Mouse (Mus musculus): ENCODE data around the gene Afap1. TPM values are rescaled to one million over a fixed set of nuclear protein-coding genes. Genes with fewer than 3 reads are reported as not detected.

The Afap1 gene
- polyA plus RNA-seq, 1 experiment from 2014 or later = 21.3 TPM

DNA sequence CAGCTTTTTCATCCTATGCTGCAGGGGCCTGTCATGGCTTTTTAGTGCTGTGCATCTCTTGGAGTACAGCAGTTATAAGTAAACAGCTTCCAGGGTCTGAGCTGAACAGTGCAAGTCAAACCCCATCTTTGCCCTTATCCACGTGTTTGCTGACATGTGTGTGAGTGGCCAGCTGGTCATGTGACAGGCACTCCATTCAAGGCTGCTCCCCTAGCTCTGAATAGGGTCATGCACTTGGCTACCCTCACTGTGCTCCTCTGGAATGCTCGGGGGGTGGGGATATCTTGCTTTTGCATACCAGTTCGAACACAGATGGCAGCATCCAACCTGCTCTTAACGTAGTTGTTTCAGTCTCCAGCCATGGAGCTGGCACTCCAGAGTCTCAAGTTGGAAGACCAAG, 19.7 kb upstream of the Afap1 start:
- H3K4me2 ChIP-seq (replicated peaks; ENCODE audit: low read depth, low read length) = no peak overlapping the region
- 24% methylated on average over 4 of the region's 4 CpGs for WGBS
- ATAC-seq (ENCODE audit: insufficient number of reproducible peaks, insufficient read depth, low FRiP score, low read depth) = no peak
- H3K36me3 ChIP-seq (ENCODE audit: control insufficient read depth, insufficient read depth, low read length) = no peaks in the 10 kb centered on the region
- no peaks in the 10 kb centered on the region for H3K4me1 ChIP-seq (ENCODE audit: control insufficient read depth, insufficient read depth, low read length)
- H3K27ac ChIP-seq (ENCODE audit: low read length) = no peak overlapping the region
- H3K9ac ChIP-seq (replicated peaks; ENCODE audit: low read depth, low read length) = no peak overlapping the region
- no peaks in the 10 kb centered on the region for H3K9me3 ChIP-seq (ENCODE audit: control insufficient read depth, low read depth, low read length)
- H3K4me3 ChIP-seq (ENCODE audit: low read depth, low read length) = no peak overlapping the region
- H3K27me3 ChIP-seq (ENCODE audit: control insufficient read depth, insufficient read depth, low read length) = no peaks in the 10 kb centered on the region

DNA sequence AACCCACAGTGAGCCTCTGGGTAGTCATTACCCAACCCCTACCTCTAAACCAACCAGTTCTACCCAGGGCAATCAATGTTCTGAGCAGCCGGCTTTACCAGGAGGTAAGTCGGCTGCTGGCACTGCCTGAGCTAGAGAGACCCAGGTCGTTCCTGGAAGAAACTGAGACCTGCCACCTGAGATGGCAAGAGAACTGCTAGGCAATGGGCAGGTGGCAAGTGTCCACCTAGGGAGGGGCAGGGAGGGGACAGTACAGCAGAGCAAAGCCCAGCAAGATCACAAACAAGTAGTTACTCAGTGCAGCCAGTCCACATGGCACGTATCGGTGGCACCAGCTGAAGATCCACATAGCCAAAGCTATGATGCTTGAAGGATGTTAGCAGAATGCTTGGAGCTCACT, 16.9 kb upstream of the Afap1 start:
- Histone ChIP-seq H3K9me3 (ENCODE audit: control insufficient read depth, low read depth, low read length) (no peaks in the 10 kb centered on the region), H3K4me2 (replicated peaks; ENCODE audit: low read depth, low read length) (no peak overlapping the region), H3K36me3 (ENCODE audit: control insufficient read depth, insufficient read depth, low read length) (no peaks in the 10 kb centered on the region), H3K4me3 (ENCODE audit: low read depth, low read length) (no peak overlapping the region), H3K4me1 (ENCODE audit: control insufficient read depth, insufficient read depth, low read length) (no peaks in the 10 kb centered on the region), H3K27ac (ENCODE audit: low read length) (no peak overlapping the region), H3K27me3 (ENCODE audit: control insufficient read depth, insufficient read depth, low read length) (no peaks in the 10 kb centered on the region), H3K9ac (replicated peaks; ENCODE audit: low read depth, low read length) (no peak overlapping the region)
- no peak for ATAC-seq (ENCODE audit: insufficient number of reproducible peaks, insufficient read depth, low FRiP score, low read depth)
- WGBS = 93% methylated on average over 5 of the region's 5 CpGs

DNA sequence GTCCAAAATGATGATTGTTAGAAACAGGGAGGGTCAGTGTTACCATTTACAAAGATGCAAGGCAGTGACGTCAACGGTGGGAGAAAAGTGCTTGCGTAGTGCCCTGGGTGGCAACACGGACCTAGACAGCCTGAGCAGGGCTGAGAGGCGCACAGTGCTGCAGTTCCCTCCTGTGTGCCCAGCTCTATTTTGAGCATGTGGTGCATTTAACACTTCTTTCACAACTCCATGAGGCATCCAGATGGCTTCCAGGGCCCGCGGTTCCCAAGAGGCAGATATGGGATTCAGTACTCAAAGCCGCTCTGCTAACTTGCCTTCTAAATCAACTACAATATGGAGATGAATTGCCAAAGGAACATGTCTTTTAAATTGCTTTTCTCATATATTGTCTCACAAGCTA, 13.9 kb upstream of the Afap1 start:
- H3K4me2 ChIP-seq (replicated peaks; ENCODE audit: low read depth, low read length) = no peak overlapping the region
- WGBS = 86% methylated on average over 8 of the region's 8 CpGs
- H3K27me3 ChIP-seq (ENCODE audit: control insufficient read depth, insufficient read depth, low read length) = no peaks in the 10 kb centered on the region
- no peak overlapping the region for H3K9ac ChIP-seq (replicated peaks; ENCODE audit: low read depth, low read length)
- H3K27ac ChIP-seq (ENCODE audit: low read length) = no peak overlapping the region
- H3K9me3 ChIP-seq (ENCODE audit: control insufficient read depth, low read depth, low read length) = no peaks in the 10 kb centered on the region
- H3K4me1 ChIP-seq (ENCODE audit: control insufficient read depth, insufficient read depth, low read length) = no peaks in the 10 kb centered on the region
- H3K4me3 ChIP-seq (ENCODE audit: low read depth, low read length) = no peak overlapping the region
- ATAC-seq (ENCODE audit: insufficient number of reproducible peaks, insufficient read depth, low FRiP score, low read depth) = no peak
- no peaks in the 10 kb centered on the region for H3K36me3 ChIP-seq (ENCODE audit: control insufficient read depth, insufficient read depth, low read length)

DNA sequence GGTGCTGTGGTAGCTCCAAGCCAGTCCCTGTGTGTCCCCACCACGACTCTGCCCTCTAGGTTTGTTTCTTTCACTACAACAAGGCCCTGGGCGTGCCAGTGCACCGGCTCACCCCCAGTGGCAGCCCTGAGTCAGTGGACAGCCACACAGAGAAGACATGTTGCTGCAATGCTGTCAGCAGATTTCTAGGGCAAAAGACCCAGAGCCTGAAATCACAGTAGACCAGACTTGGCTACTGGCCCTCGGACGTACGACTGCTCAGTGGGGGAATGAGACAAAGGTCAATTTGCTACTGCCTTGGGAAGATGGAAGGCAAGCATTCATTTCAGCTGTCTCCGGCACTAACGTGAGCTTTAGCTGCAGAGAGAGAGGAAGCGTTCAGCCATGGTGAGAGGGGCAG, 10.7 kb upstream of the Afap1 start:
- H3K27me3 ChIP-seq (ENCODE audit: control insufficient read depth, insufficient read depth, low read length) = no peaks in the 10 kb centered on the region
- no peaks in the 10 kb centered on the region for H3K9me3 ChIP-seq (ENCODE audit: control insufficient read depth, low read depth, low read length)
- 42% methylated on average over 9 of the region's 9 CpGs for WGBS
- no peak overlapping the region for H3K4me2 ChIP-seq (replicated peaks; ENCODE audit: low read depth, low read length)
- no peak for ATAC-seq (ENCODE audit: insufficient number of reproducible peaks, insufficient read depth, low FRiP score, low read depth)
- H3K36me3 ChIP-seq (ENCODE audit: control insufficient read depth, insufficient read depth, low read length) = no peaks in the 10 kb centered on the region
- H3K27ac ChIP-seq (ENCODE audit: low read length) = no peak overlapping the region
- H3K4me3 ChIP-seq (ENCODE audit: low read depth, low read length) = no peak overlapping the region
- no peak overlapping the region for H3K9ac ChIP-seq (replicated peaks; ENCODE audit: low read depth, low read length)
- no peaks in the 10 kb centered on the region for H3K4me1 ChIP-seq (ENCODE audit: control insufficient read depth, insufficient read depth, low read length)

DNA sequence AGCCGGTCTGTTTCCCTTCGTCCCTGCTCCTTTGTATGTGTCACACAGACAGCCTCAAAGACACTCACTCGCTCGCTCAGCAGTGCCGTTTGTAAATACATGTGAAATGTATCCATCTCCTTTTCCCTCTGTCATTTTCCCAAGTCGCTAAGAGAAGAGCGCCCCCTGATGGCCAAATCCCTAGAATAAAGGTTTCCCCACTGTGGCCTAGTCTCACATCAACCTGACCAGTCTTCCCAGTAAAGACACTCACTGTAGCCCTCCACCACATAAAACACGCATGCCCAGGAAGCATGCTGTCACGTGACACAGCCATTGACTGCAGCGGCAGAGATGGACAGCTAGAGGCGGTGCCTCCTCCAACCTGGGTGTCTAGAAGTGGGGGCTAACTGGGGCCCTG, 8.9 kb upstream of the Afap1 start:
- no peak overlapping the region for H3K4me3 ChIP-seq (ENCODE audit: low read depth, low read length)
- no peak overlapping the region for H3K27ac ChIP-seq (ENCODE audit: low read length)
- H3K9me3 ChIP-seq (ENCODE audit: control insufficient read depth, low read depth, low read length) = no peaks in the 10 kb centered on the region
- no peaks in the 10 kb centered on the region for H3K4me1 ChIP-seq (ENCODE audit: control insufficient read depth, insufficient read depth, low read length)
- H3K27me3 ChIP-seq (ENCODE audit: control insufficient read depth, insufficient read depth, low read length) = no peaks in the 10 kb centered on the region
- 33% methylated on average over 11 of the region's 11 CpGs for WGBS
- H3K9ac ChIP-seq (replicated peaks; ENCODE audit: low read depth, low read length) = no peak overlapping the region
- no peak for ATAC-seq (ENCODE audit: insufficient number of reproducible peaks, insufficient read depth, low FRiP score, low read depth)
- H3K4me2 ChIP-seq (replicated peaks; ENCODE audit: low read depth, low read length) = no peak overlapping the region
- no peaks in the 10 kb centered on the region for H3K36me3 ChIP-seq (ENCODE audit: control insufficient read depth, insufficient read depth, low read length)

DNA sequence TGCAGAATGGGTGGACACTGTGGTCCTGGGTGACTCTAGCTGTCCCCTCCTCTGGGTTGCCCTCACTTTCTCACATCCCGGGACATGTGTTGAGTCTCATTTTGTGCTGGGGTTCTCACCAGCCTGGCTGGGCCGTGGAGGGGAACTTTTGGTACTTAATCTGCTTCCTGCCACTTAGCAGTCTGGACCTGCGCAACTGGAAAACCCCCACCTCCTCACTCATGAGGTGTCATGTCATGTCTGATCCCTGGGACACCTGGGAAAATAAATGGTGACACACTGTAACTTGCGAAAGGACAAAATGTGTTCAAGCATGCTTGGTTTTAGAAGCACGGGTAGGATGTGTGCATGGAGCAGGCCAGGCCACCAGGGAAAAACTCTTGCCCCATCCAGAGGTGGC, 8.4 kb upstream of the Afap1 start:
- no peak for ATAC-seq (ENCODE audit: insufficient number of reproducible peaks, insufficient read depth, low FRiP score, low read depth)
- Histone ChIP-seq H3K27me3 (ENCODE audit: control insufficient read depth, insufficient read depth, low read length) (no peaks in the 10 kb centered on the region), H3K27ac (ENCODE audit: low read length) (no peak overlapping the region), H3K4me1 (ENCODE audit: control insufficient read depth, insufficient read depth, low read length) (no peaks in the 10 kb centered on the region), H3K4me3 (ENCODE audit: low read depth, low read length) (no peak overlapping the region), H3K9me3 (ENCODE audit: control insufficient read depth, low read depth, low read length) (no peaks in the 10 kb centered on the region), H3K4me2 (replicated peaks; ENCODE audit: low read depth, low read length) (no peak overlapping the region), H3K36me3 (ENCODE audit: control insufficient read depth, insufficient read depth, low read length) (no peaks in the 10 kb centered on the region), H3K9ac (replicated peaks; ENCODE audit: low read depth, low read length) (no peak overlapping the region)
- WGBS = 87% methylated on average over 5 of the region's 5 CpGs

DNA sequence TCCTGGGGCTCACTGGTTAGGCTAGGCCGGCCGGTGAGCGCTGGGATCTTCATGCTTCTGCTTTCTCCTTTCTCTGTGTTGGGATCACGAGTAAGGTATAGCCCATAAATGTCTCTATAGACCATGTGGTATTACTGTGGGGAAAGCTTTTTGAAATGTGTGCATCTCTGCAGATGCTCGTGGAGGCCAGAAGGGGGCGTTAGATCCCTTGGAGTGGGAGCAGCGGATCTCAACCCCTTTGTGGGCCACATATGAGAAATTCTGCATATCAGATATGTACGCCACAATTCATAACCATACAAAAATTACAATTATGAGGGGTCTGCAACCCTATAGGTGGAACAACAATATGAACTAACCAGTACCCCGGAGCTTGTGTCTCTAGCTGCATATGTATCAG, 4.2 kb upstream of the Afap1 start:
- Histone ChIP-seq H3K4me3 (ENCODE audit: low read depth, low read length) (no peak overlapping the region), H3K27ac (ENCODE audit: low read length) (no peak overlapping the region), H3K4me1 (ENCODE audit: control insufficient read depth, insufficient read depth, low read length) (0 out of 2 replicates have a peak, but pooled peaks cover 6% of the 10 kb centered on the region), H3K9ac (replicated peaks; ENCODE audit: low read depth, low read length) (no peak overlapping the region), H3K4me2 (replicated peaks; ENCODE audit: low read depth, low read length) (no peak overlapping the region), H3K27me3 (ENCODE audit: control insufficient read depth, insufficient read depth, low read length) (no peaks in the 10 kb centered on the region), H3K36me3 (ENCODE audit: control insufficient read depth, insufficient read depth, low read length) (no peaks in the 10 kb centered on the region), H3K9me3 (ENCODE audit: control insufficient read depth, low read depth, low read length) (no peaks in the 10 kb centered on the region)
- 52% methylated on average over 9 of the region's 9 CpGs for WGBS
- ATAC-seq (ENCODE audit: insufficient number of reproducible peaks, insufficient read depth, low FRiP score, low read depth) = no peak

DNA sequence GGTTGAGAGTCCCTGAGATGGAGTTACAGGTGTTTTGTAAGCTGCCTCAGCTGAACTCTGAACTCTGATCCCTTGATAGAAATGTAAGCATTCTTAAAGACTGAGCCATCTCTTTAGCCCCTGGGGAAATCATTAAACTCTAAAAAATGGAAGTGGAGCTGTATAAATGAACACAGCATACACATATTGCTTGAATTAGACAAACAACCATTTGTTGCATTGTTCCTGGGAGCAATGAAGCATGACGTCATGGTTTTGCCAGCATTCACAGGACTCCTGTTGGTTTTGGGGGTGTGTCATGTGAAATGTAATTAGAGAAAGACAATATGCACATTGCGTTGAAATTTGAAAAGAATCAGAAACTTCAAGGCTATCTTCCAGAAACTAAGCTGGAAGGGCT, 3.5 kb upstream of the Afap1 start:
- Histone ChIP-seq H3K4me1 (ENCODE audit: control insufficient read depth, insufficient read depth, low read length) (peaks cover 10% of the 10 kb centered on the region; the same call in 1 of the 2 replicates), H3K36me3 (ENCODE audit: control insufficient read depth, insufficient read depth, low read length) (no peaks in the 10 kb centered on the region), H3K4me2 (replicated peaks; ENCODE audit: low read depth, low read length) (no peak overlapping the region), H3K9me3 (ENCODE audit: control insufficient read depth, low read depth, low read length) (no peaks in the 10 kb centered on the region), H3K27ac (ENCODE audit: low read length) (no peak overlapping the region), H3K9ac (replicated peaks; ENCODE audit: low read depth, low read length) (no peak overlapping the region), H3K27me3 (ENCODE audit: control insufficient read depth, insufficient read depth, low read length) (no peaks in the 10 kb centered on the region), H3K4me3 (ENCODE audit: low read depth, low read length) (no peak overlapping the region)
- no peak for ATAC-seq (ENCODE audit: insufficient number of reproducible peaks, insufficient read depth, low FRiP score, low read depth)
- WGBS = 50% methylated on average over 2 of the region's 2 CpGs

DNA sequence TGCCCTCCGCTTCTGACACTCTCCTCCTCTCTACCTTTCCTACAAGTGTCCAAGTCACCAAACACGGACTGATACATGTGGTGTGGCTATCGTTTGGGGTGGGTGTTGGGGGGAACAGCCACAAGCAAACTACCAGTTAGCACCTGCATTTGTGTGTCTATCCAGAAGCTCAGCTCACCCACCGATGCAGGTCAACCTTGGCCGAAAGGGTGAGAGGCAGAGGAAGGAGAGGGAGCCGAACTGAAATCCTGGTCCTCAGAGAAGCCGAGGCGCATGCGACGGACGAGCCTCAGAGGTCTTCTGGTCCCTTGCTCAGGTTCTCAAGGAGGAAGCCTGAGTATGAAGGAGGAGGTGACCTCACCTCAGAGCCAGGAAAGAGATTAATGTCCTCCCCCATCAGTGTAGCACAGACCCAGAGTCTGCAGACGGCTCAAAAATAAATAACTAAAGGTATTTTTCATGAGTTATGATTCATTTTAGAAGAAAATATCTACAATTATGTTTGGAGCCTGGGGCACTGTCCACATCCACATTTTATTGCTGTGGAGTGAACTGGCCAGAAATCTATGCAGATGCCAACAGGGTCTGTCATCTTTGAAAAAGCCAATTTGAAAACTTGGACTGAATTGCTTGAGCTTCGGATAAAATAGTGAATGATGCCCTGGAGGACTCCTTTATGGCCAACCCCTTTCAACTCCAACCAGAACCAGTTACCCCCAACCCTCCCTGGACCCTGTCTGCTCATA, 2.0 kb upstream of the Afap1 start:
- Histone ChIP-seq H3K27me3 (ENCODE audit: control insufficient read depth, insufficient read depth, low read length) (no peaks in the 10 kb centered on the region), H3K9ac (replicated peaks; ENCODE audit: low read depth, low read length) (no peak overlapping the region), H3K4me1 (ENCODE audit: control insufficient read depth, insufficient read depth, low read length) (peaks cover 20% of the 10 kb centered on the region; the same call in 1 of the 2 replicates), H3K4me3 (ENCODE audit: low read depth, low read length) (no peak overlapping the region), H3K4me2 (replicated peaks; ENCODE audit: low read depth, low read length) (no peak overlapping the region), H3K9me3 (ENCODE audit: control insufficient read depth, low read depth, low read length) (no peaks in the 10 kb centered on the region), H3K27ac (ENCODE audit: low read length) (no peak overlapping the region), H3K36me3 (ENCODE audit: control insufficient read depth, insufficient read depth, low read length) (no peaks in the 10 kb centered on the region)
- WGBS = 85% methylated on average over 13 of the region's 13 CpGs
- ATAC-seq (ENCODE audit: insufficient number of reproducible peaks, insufficient read depth, low FRiP score, low read depth) = no peak
